Mouse (Mus musculus): ENCODE results near the gene Tdrd3.

DNA sequence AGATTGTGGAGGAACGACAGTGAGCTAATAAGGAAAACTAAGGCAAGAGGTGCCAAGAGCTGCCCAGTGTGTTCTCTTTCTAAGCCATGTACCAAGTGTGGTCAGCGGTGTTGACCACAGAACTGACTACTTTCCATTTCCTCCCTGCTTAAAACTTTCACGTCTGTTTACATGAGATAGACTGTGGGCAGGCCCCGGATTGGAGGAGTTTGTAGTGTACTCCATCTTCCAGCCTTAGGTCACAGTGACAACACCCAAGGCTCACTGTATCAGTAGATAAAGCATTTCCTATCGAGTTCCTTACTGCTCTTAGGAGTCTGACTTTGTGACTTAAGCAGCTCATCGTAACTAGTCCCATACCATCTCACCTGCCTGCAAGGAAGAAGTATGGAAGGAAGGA, 133.5 kb downstream of the Tdrd3 start:
- TF ChIP-seq CTCF (IDR thresholded peaks at IDR 0.05; ENCODE audit: borderline replicate concordance, insufficient read depth, low read depth, low read length), result no peak
- no peak for TF ChIP-seq POLR2A (IDR thresholded peaks at IDR 0.05; ENCODE audit: borderline replicate concordance, insufficient read depth, low read length)
